Mouse (Mus musculus): Measurements from ENCODE around the gene Gm20388. TPM values are rescaled to one million over a fixed set of nuclear protein-coding genes. Genes with fewer than 3 reads are reported as not detected.
A peak's percentile ranks its signal among the peaks of the same experiment; 100 is the strongest.

Gm20388 gene
- polyA plus RNA-seq, 1 experiment from 2014 or later = not detected

GRCm38 (mm10) chr8:123648245-123649170 lies 3737.9 kb downstream of the Gm20388 start:
- H3K27me3 ChIP-seq (ENCODE audit: control insufficient read depth, insufficient read depth, low read depth, low read length) = no peaks in the 10 kb centered on the region
- peak; percentile 84 for ATAC-seq (ENCODE audit: low read depth)
- no peaks in the 10 kb centered on the region for H3K9me3 ChIP-seq (ENCODE audit: control insufficient read depth, low read length)
- H3K4me1 ChIP-seq (replicated peaks; ENCODE audit: control insufficient read depth, insufficient read depth, low read length) = peaks cover 47% of the 10 kb centered on the region
- no peak overlapping the region for H3K4me3 ChIP-seq (ENCODE audit: low read length)
- no peaks in the 10 kb centered on the region for H3K36me3 ChIP-seq (ENCODE audit: control insufficient read depth, insufficient read depth, low read length)
- peak overlapping the region; percentile 80 for H3K27ac ChIP-seq (ENCODE audit: low read length)
- H3K9ac ChIP-seq (ENCODE audit: low read length) = no peak overlapping the region
- 25% methylated on average over 17 of the region's 17 CpGs for WGBS
- H3K4me2 ChIP-seq (ENCODE audit: low read depth, low read length) = peak overlapping the region; percentile 29

GRCm38 (mm10) chr8:123649483-123649882 lies 3738.8 kb downstream of the Gm20388 start:
- H3K27me3 ChIP-seq (ENCODE audit: control insufficient read depth, insufficient read depth, low read depth, low read length) = no peaks in the 10 kb centered on the region
- ATAC-seq (ENCODE audit: low read depth) = no peak
- H3K9ac ChIP-seq (ENCODE audit: low read length) = no peak overlapping the region
- peak overlapping the region; percentile 80 for H3K27ac ChIP-seq (ENCODE audit: low read length)
- no peaks in the 10 kb centered on the region for H3K36me3 ChIP-seq (ENCODE audit: control insufficient read depth, insufficient read depth, low read length)
- WGBS = 53% methylated on average over 12 of the region's 12 CpGs
- no peaks in the 10 kb centered on the region for H3K9me3 ChIP-seq (ENCODE audit: control insufficient read depth, low read length)
- peak overlapping the region; percentile 29 for H3K4me2 ChIP-seq (ENCODE audit: low read depth, low read length)
- 0 out of 2 replicates have a peak overlapping the region, but pooled peaks have one; percentile 8 for H3K4me3 ChIP-seq (ENCODE audit: low read length)
- peaks cover 45% of the 10 kb centered on the region for H3K4me1 ChIP-seq (replicated peaks; ENCODE audit: control insufficient read depth, insufficient read depth, low read length)

GRCm38 (mm10) chr8:123651390-123652098 lies 3740.9 kb downstream of the Gm20388 start:
- Histone ChIP-seq H3K27me3 (ENCODE audit: control insufficient read depth, insufficient read depth, low read depth, low read length) (no peaks in the 10 kb centered on the region), H3K4me1 (replicated peaks; ENCODE audit: control insufficient read depth, insufficient read depth, low read length) (peaks cover 58% of the 10 kb centered on the region), H3K9ac (ENCODE audit: low read length) (no peak overlapping the region), H3K9me3 (ENCODE audit: control insufficient read depth, low read length) (no peaks in the 10 kb centered on the region), H3K4me2 (ENCODE audit: low read depth, low read length) (no peak overlapping the region), H3K36me3 (ENCODE audit: control insufficient read depth, insufficient read depth, low read length) (no peaks in the 10 kb centered on the region), H3K4me3 (ENCODE audit: low read length) (no peak overlapping the region), H3K27ac (ENCODE audit: low read length) (peak overlapping the region; percentile 87)
- 48% methylated on average over 5 of the region's 5 CpGs for WGBS
- ATAC-seq (ENCODE audit: low read depth) = peak; percentile 39

- Histone ChIP-seq H3K9me3 (ENCODE audit: control insufficient read depth, low read length) (no peaks in the 10 kb centered on the region), H3K4me3 (ENCODE audit: low read length) (no peak overlapping the region), H3K4me1 (replicated peaks; ENCODE audit: control insufficient read depth, insufficient read depth, low read length) (peaks cover 58% of the 10 kb centered on the region), H3K27ac (ENCODE audit: low read length) (peak overlapping the region; percentile 77), H3K4me2 (ENCODE audit: low read depth, low read length) (no peak overlapping the region), H3K9ac (ENCODE audit: low read length) (no peak overlapping the region), H3K36me3 (ENCODE audit: control insufficient read depth, insufficient read depth, low read length) (peaks cover 4% of the 10 kb centered on the region; the same call in 1 of the 2 replicates), H3K27me3 (ENCODE audit: control insufficient read depth, insufficient read depth, low read depth, low read length) (no peaks in the 10 kb centered on the region)
- no peak for ATAC-seq (ENCODE audit: low read depth)
- WGBS = 60% methylated on average over 4 of the region's 4 CpGs
Measured at GRCm38 (mm10) chr8:123652641-123653040, 3742.0 kb downstream of the Gm20388 start.

- no peaks in the 10 kb centered on the region for H3K9me3 ChIP-seq (ENCODE audit: control insufficient read depth, low read length)
- peak within 1 kb of the TSS; percentile 77 for H3K27ac ChIP-seq (ENCODE audit: low read length)
- under 1% methylated on average over 32 of the region's 58 CpGs for WGBS
- H3K4me3 ChIP-seq (ENCODE audit: low read length) = peak within 1 kb of the TSS; percentile 86
- peak within 1 kb of the TSS; percentile 67 for H3K4me2 ChIP-seq (ENCODE audit: low read depth, low read length)
- no peaks in the 10 kb centered on the region for H3K27me3 ChIP-seq (ENCODE audit: control insufficient read depth, insufficient read depth, low read depth, low read length)
- peaks cover 52% of the 10 kb centered on the region for H3K4me1 ChIP-seq (replicated peaks; ENCODE audit: control insufficient read depth, insufficient read depth, low read length)
- peaks cover 7% of the 10 kb centered on the region for H3K36me3 ChIP-seq (ENCODE audit: control insufficient read depth, insufficient read depth, low read length)
- peak; percentile 84 for ATAC-seq (ENCODE audit: low read depth)
- H3K9ac ChIP-seq (ENCODE audit: low read length) = peak within 1 kb of the TSS; percentile 92
Measured at GRCm38 (mm10) chr8:123653308-123653993, 3742.8 kb downstream of the Gm20388 start, which contains the start of gene Rhou. Gene Rhou (plus strand): TSS chr8:123653929.

- Histone ChIP-seq H3K4me1 (replicated peaks; ENCODE audit: control insufficient read depth, insufficient read depth, low read length) (peaks cover 45% of the 10 kb centered on the region), H3K27ac (ENCODE audit: low read length) (peak overlapping the region; percentile 77), H3K9me3 (ENCODE audit: control insufficient read depth, low read length) (no peaks in the 10 kb centered on the region), H3K36me3 (ENCODE audit: control insufficient read depth, insufficient read depth, low read length) (peaks cover 10% of the 10 kb centered on the region), H3K27me3 (ENCODE audit: control insufficient read depth, insufficient read depth, low read depth, low read length) (no peaks in the 10 kb centered on the region), H3K9ac (ENCODE audit: low read length) (peak overlapping the region; percentile 92), H3K4me3 (ENCODE audit: low read length) (peak overlapping the region; percentile 86), H3K4me2 (ENCODE audit: low read depth, low read length) (peak overlapping the region; percentile 67)
- under 1% methylated on average over 54 of the region's 77 CpGs for WGBS
- ATAC-seq (ENCODE audit: low read depth) = peak; percentile 51
Measured at GRCm38 (mm10) chr8:123653994-123654569, 3743.4 kb downstream of the Gm20388 start.

- peak overlapping the region; percentile 56 for H3K27ac ChIP-seq (ENCODE audit: low read length)
- peak overlapping the region; percentile 86 for H3K4me3 ChIP-seq (ENCODE audit: low read length)
- H3K4me2 ChIP-seq (ENCODE audit: low read depth, low read length) = peak overlapping the region; percentile 67
- 7% methylated on average over 5 of the region's 5 CpGs for WGBS
- no peaks in the 10 kb centered on the region for H3K27me3 ChIP-seq (ENCODE audit: control insufficient read depth, insufficient read depth, low read depth, low read length)
- H3K9ac ChIP-seq (ENCODE audit: low read length) = peak overlapping the region; percentile 92
- no peaks in the 10 kb centered on the region for H3K9me3 ChIP-seq (ENCODE audit: control insufficient read depth, low read length)
- ATAC-seq (ENCODE audit: low read depth) = no peak
- H3K4me1 ChIP-seq (replicated peaks; ENCODE audit: control insufficient read depth, insufficient read depth, low read length) = peaks cover 39% of the 10 kb centered on the region
- H3K36me3 ChIP-seq (ENCODE audit: control insufficient read depth, insufficient read depth, low read length) = peaks cover 10% of the 10 kb centered on the region
Measured at GRCm38 (mm10) chr8:123654763-123655162, 3744.1 kb downstream of the Gm20388 start.

- no peak for ATAC-seq (ENCODE audit: low read depth)
- 2% methylated on average over 8 of the region's 8 CpGs for WGBS
- no peaks in the 10 kb centered on the region for H3K27me3 ChIP-seq (ENCODE audit: control insufficient read depth, insufficient read depth, low read depth, low read length)
Measured at GRCm38 (mm10) chr8:123655351-123655779, 3744.7 kb downstream of the Gm20388 start.

More at GRCm38 (mm10) chr8:123655351-123655779, 3744.7 kb downstream of the Gm20388 start:
- H3K9ac ChIP-seq (ENCODE audit: low read length) = peak overlapping the region; percentile 92
- H3K4me1 ChIP-seq (replicated peaks; ENCODE audit: control insufficient read depth, insufficient read depth, low read length) = peaks cover 37% of the 10 kb centered on the region
- H3K4me2 ChIP-seq (ENCODE audit: low read depth, low read length) = peak overlapping the region; percentile 67
- peaks cover 10% of the 10 kb centered on the region for H3K36me3 ChIP-seq (ENCODE audit: control insufficient read depth, insufficient read depth, low read length)
- peak overlapping the region; percentile 86 for H3K4me3 ChIP-seq (ENCODE audit: low read length)
- no peaks in the 10 kb centered on the region for H3K9me3 ChIP-seq (ENCODE audit: control insufficient read depth, low read length)
- H3K27ac ChIP-seq (ENCODE audit: low read length) = peak overlapping the region; percentile 56; the same call in 1 of the 2 replicates
